Mouse (Mus musculus): Measurements from ENCODE around the gene Ebpl.

DNA sequence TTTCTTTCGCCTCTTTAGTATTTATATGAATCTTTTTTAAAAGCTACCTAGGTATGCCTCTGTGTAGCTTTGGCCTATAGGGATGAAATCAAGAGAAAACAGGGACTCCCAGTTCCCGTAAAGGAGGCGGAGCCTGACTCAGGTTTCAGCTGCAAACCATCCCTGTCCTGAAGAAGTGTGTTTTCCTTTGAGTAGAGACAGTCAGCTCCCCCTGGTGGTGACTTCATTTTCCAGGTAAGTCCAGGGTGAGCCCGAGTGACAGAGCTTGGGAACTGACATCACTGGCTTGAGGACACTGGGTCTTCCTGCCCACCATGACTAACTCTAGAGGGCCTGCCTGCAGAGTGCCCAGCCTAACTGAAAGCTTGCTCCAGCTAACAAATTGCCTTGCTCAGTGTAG is 43.4 kb downstream of the Ebpl start:
- TF ChIP-seq CTCF (IDR thresholded peaks at IDR 0.05): peak; percentile 75
- no peak for TF ChIP-seq EP300 (IDR thresholded peaks at IDR 0.05)

All from lung, postnatal 0 days (tissue).